Mouse (Mus musculus) limb, embryonic 12.5 days (tissue): ENCODE results near the gene Ptprg. TPM values are rescaled to one million over a fixed set of nuclear protein-coding genes. Genes with fewer than 3 reads are reported as not detected.

Source experiments
- ATAC-seq: fragments of 200-750 bp; cut with Nextera tagmentation; 2 replicates; pipeline ENCODE4 v1.8.0; 2017; ENCODE audit warnings: low read depth, moderate TSS enrichment; ENCODE audit not compliant: insufficient number of reproducible peaks, insufficient read depth, low FRiP score, low TSS enrichment
- H3K27ac ChIP-seq: fragments of 300-500 bp; sonication (generic); 2 replicates; pipeline ENCODE4 v1.5.1; 2016; ENCODE audit warnings: mild to moderate bottlenecking, moderate library complexity
- H3K27me3 ChIP-seq: fragments of 300-500 bp; sonication (generic); 2 replicates; pipeline ENCODE4 v1.6.1; 2016; ENCODE audit warnings: mild to moderate bottlenecking, moderate library complexity
- H3K36me3 ChIP-seq: fragments of 300-500 bp; sonication (generic); 2 replicates; pipeline ENCODE4 v1.6.1; 2016; ENCODE audit warnings: mild to moderate bottlenecking, moderate library complexity
- H3K4me1 ChIP-seq: fragments of 300-500 bp; sonication (generic); replicated peaks from 2 replicates; pipeline ENCODE4 v1.6.1; 2016
- H3K4me2 ChIP-seq: fragments of 300-500 bp; sonication (generic); 2 replicates; pipeline ENCODE4 v1.6.1; 2016; ENCODE audit warnings: mild to moderate bottlenecking, moderate library complexity
- H3K4me3 ChIP-seq: fragments of 300-500 bp; sonication (generic); replicated peaks from 2 replicates; pipeline ENCODE4 v1.5.1; 2016; ENCODE audit warnings: mild to moderate bottlenecking
- H3K9ac ChIP-seq: fragments of 300-500 bp; sonication (generic); replicated peaks from 2 replicates; pipeline ENCODE4 v1.6.1; 2016; ENCODE audit warnings: mild to moderate bottlenecking, moderate library complexity
- H3K9me3 ChIP-seq: fragments of 300-500 bp; sonication (generic); 2 replicates; pipeline ENCODE4 v1.6.1; 2016; ENCODE audit warnings: mild to moderate bottlenecking, moderate library complexity
- WGBS: fragments of 180-500 bp; shearing (Covaris S2); methylation state at CpG from one replicate; pipeline ENCODE4 v1.1.7; 2016; 5-methylcytosine and 5-hydroxymethylcytosine counted together
- polyA plus RNA-seq: library from polyadenylated mRNA; unstranded; fragments of >200 nt; fragmentation: Nextera tagmentation; extraction: Ambion mirVana; gene quantifications from 2 replicates; pipeline ENCODE4 v1.2.1, GENCODE M21; 2016

The Ptprg gene
- polyA plus RNA-seq, 1 experiment from 2014 or later: 37.5 TPM

- Histone ChIP-seq H3K4me2 (no peak overlapping the region), H3K36me3 (no peaks in the 10 kb centered on the region), H3K4me3 (no peak overlapping the region), H3K9ac (no peak overlapping the region), H3K9me3 (no peaks in the 10 kb centered on the region), H3K27me3 (no peaks in the 10 kb centered on the region), H3K27ac (no peak overlapping the region), H3K4me1 (peaks cover 50% of the 10 kb centered on the region)
- WGBS: 85% methylated on average over 7 of the region's 7 CpGs
- ATAC-seq: no peak
Observed at GRCm38 (mm10) chr14:12077193-12077592, 523.9 kb downstream of the Ptprg start.

- no peak overlapping the region for H3K4me3 ChIP-seq
- 16% methylated on average over 6 of the region's 6 CpGs for WGBS
- H3K9me3 ChIP-seq: no peaks in the 10 kb centered on the region
- peaks cover 48% of the 10 kb centered on the region for H3K4me1 ChIP-seq
- H3K27ac ChIP-seq: no peak overlapping the region
- ATAC-seq: no peak
- no peaks in the 10 kb centered on the region for H3K27me3 ChIP-seq
- H3K4me2 ChIP-seq: no peak overlapping the region
- no peak overlapping the region for H3K9ac ChIP-seq
- no peaks in the 10 kb centered on the region for H3K36me3 ChIP-seq
Observed at GRCm38 (mm10) chr14:12079250-12079649, 525.9 kb downstream of the Ptprg start.

- H3K4me1 ChIP-seq: peaks cover 46% of the 10 kb centered on the region
- H3K4me3 ChIP-seq: no peak overlapping the region
- H3K36me3 ChIP-seq: no peaks in the 10 kb centered on the region
- ATAC-seq: no peak
- no peaks in the 10 kb centered on the region for H3K27me3 ChIP-seq
- H3K4me2 ChIP-seq: no peak overlapping the region
- H3K9ac ChIP-seq: no peak overlapping the region
- WGBS: 22% methylated on average over 4 of the region's 4 CpGs
- H3K9me3 ChIP-seq: no peaks in the 10 kb centered on the region
- H3K27ac ChIP-seq: no peak overlapping the region
Observed at GRCm38 (mm10) chr14:12079833-12080401, 526.6 kb downstream of the Ptprg start.

GRCm38 (mm10) chr14:12082131-12082921 is 529.0 kb downstream of the Ptprg start:
- H3K4me2 ChIP-seq: no peak overlapping the region
- H3K27me3 ChIP-seq: no peaks in the 10 kb centered on the region
- H3K9me3 ChIP-seq: no peaks in the 10 kb centered on the region
- no peaks in the 10 kb centered on the region for H3K36me3 ChIP-seq
- H3K9ac ChIP-seq: no peak overlapping the region
- no peak overlapping the region for H3K4me3 ChIP-seq
- ATAC-seq: peak; percentile 44; the same call in 1 of the 2 replicates
- 20% methylated on average over 6 of the region's 6 CpGs for WGBS
- H3K4me1 ChIP-seq: peaks cover 40% of the 10 kb centered on the region
- peak overlapping the region; percentile 45; the same call in 1 of the 2 replicates for H3K27ac ChIP-seq

GRCm38 (mm10) chr14:12084076-12084475 is 530.7 kb downstream of the Ptprg start:
- Histone ChIP-seq H3K4me3 (no peak overlapping the region), H3K27ac (no peak overlapping the region), H3K9ac (no peak overlapping the region), H3K4me2 (no peak overlapping the region), H3K9me3 (no peaks in the 10 kb centered on the region), H3K4me1 (peaks cover 32% of the 10 kb centered on the region), H3K36me3 (no peaks in the 10 kb centered on the region), H3K27me3 (no peaks in the 10 kb centered on the region)
- no peak for ATAC-seq
- WGBS: 76% methylated on average over 4 of the region's 4 CpGs

GRCm38 (mm10) chr14:12085078-12085477 is 531.7 kb downstream of the Ptprg start:
- H3K9me3 ChIP-seq: no peaks in the 10 kb centered on the region
- H3K4me2 ChIP-seq: no peak overlapping the region
- no peaks in the 10 kb centered on the region for H3K36me3 ChIP-seq
- no peak overlapping the region for H3K4me3 ChIP-seq
- H3K9ac ChIP-seq: no peak overlapping the region
- no peak overlapping the region for H3K27ac ChIP-seq
- peaks cover 27% of the 10 kb centered on the region for H3K4me1 ChIP-seq
- 82% methylated on average over 4 of the region's 4 CpGs for WGBS
- no peak for ATAC-seq
- no peaks in the 10 kb centered on the region for H3K27me3 ChIP-seq

- H3K9ac ChIP-seq: no peak overlapping the region
- no peak overlapping the region for H3K27ac ChIP-seq
- H3K27me3 ChIP-seq: no peaks in the 10 kb centered on the region
- H3K4me3 ChIP-seq: no peak overlapping the region
- ATAC-seq: no peak
- H3K4me2 ChIP-seq: no peak overlapping the region
- no peaks in the 10 kb centered on the region for H3K9me3 ChIP-seq
- no peaks in the 10 kb centered on the region for H3K36me3 ChIP-seq
- peaks cover 33% of the 10 kb centered on the region for H3K4me1 ChIP-seq
- WGBS: 74% methylated on average over 5 of the region's 5 CpGs
Observed at GRCm38 (mm10) chr14:12086167-12086566, 532.8 kb downstream of the Ptprg start.

- no peak overlapping the region for H3K27ac ChIP-seq
- H3K9me3 ChIP-seq: no peaks in the 10 kb centered on the region
- no peaks in the 10 kb centered on the region for H3K36me3 ChIP-seq
- no peak overlapping the region for H3K4me2 ChIP-seq
- no peak overlapping the region for H3K9ac ChIP-seq
- no peak overlapping the region for H3K4me3 ChIP-seq
- peaks cover 28% of the 10 kb centered on the region for H3K4me1 ChIP-seq
- no peaks in the 10 kb centered on the region for H3K27me3 ChIP-seq
- ATAC-seq: no peak
Observed at GRCm38 (mm10) chr14:12089954-12090353, 536.6 kb downstream of the Ptprg start.

- Histone ChIP-seq H3K36me3 (no peaks in the 10 kb centered on the region), H3K4me3 (no peak overlapping the region), H3K27ac (no peak overlapping the region), H3K9me3 (no peaks in the 10 kb centered on the region), H3K9ac (no peak overlapping the region), H3K27me3 (no peaks in the 10 kb centered on the region), H3K4me2 (no peak overlapping the region), H3K4me1 (peaks cover 22% of the 10 kb centered on the region)
- ATAC-seq: no peak
- WGBS: 35% methylated on average over 3 of the region's 3 CpGs
Observed at GRCm38 (mm10) chr14:12091730-12092129, 538.4 kb downstream of the Ptprg start.

- H3K4me2 ChIP-seq: no peak overlapping the region
- WGBS: 17% methylated on average over 12 of the region's 12 CpGs
- no peaks in the 10 kb centered on the region for H3K27me3 ChIP-seq
- peaks cover 17% of the 10 kb centered on the region for H3K4me1 ChIP-seq
- H3K27ac ChIP-seq: no peak overlapping the region
- no peak for ATAC-seq
- no peaks in the 10 kb centered on the region for H3K9me3 ChIP-seq
- H3K4me3 ChIP-seq: no peak overlapping the region
- no peaks in the 10 kb centered on the region for H3K36me3 ChIP-seq
- no peak overlapping the region for H3K9ac ChIP-seq
Observed at GRCm38 (mm10) chr14:12099390-12100333, 546.3 kb downstream of the Ptprg start.
